Mouse (Mus musculus) central nervous system, embryonic 11.5 days (tissue): Measurements from ENCODE around the gene Stra8. TPM values are rescaled to one million over a fixed set of nuclear protein-coding genes. Genes with fewer than 3 reads are reported as not detected.

Experiments
- polyA plus RNA-seq: library from polyadenylated mRNA; depleted of rRNA; stranded (reverse); fragments of >200 nt; gene quantifications from 2 replicates; pipeline ENCODE4 v1.2.3, GENCODE M21; 2012; rRNA removed

Stra8 gene
- not detected in 2 replicates for polyA plus RNA-seq

GRCm38 (mm10) chr6:34919956-34920355 lies at the start of gene Stra8:
TSS of gene Stra8 (plus strand) at chr6:34920163.

GRCm38 (mm10) chr6:34877509-34878321 lies 42.2 kb upstream of the Stra8 start, which contains the start of gene Cyren:
TSS of gene Cyren (minus strand) at chr6:34878060.

GRCm38 (mm10) chr6:34910371-34911219 lies 9.4 kb upstream of the Stra8 start, which contains the start of gene Wdr91:
TSS of gene Wdr91 (minus strand) at chr6:34910876.

GRCm38 (mm10) chr6:34988081-34988761 lies 68.3 kb downstream of the Stra8 start, which contains the start of gene Slc23a4:
TSS of gene Slc23a4 (minus strand) at chr6:34988404.

Other genes with a start within 250 kb of the Stra8 start
- gene Agbl3, start 139.7 kb upstream of the Stra8 start, polyA plus RNA-seq: 5.8 and 8.8 TPM in 2 replicates
- 0.23 and 0.77 TPM in 2 replicates for gene Tmem140, start 57.0 kb upstream of the Stra8 start, polyA plus RNA-seq
- gene Cyren, start 42.1 kb upstream of the Stra8 start, polyA plus RNA-seq: 21.1 and 21.4 TPM in 2 replicates
- gene Wdr91, start 9.3 kb upstream of the Stra8 start, polyA plus RNA-seq: 21.7 and 23.7 TPM in 2 replicates
- gene Slc23a4, start 68.2 kb downstream of the Stra8 start, polyA plus RNA-seq: 1.4 and 1.5 TPM in 2 replicates
- 13.2 and 23.6 TPM in 2 replicates for gene Cnot4, start 213.6 kb downstream of the Stra8 start, polyA plus RNA-seq